Mouse (Mus musculus) neural tube, embryonic 14.5 days (tissue): Measurements from ENCODE around the gene Asic2. TPM values are rescaled to one million over a fixed set of nuclear protein-coding genes. Genes with fewer than 3 reads are reported as not detected.

Experiments
- ATAC-seq: fragments of 200-750 bp; cut with Nextera tagmentation; 2 replicates; pipeline ENCODE4 v1.8.0; 2017; ENCODE audit warnings: low read depth, mild to moderate bottlenecking, moderate TSS enrichment, moderate library complexity
- H3K27ac ChIP-seq: fragments of 300-500 bp; sonication (generic); 2 replicates; pipeline ENCODE4 v1.5.1; 2014; ENCODE audit warnings: low read depth, mild to moderate bottlenecking, control low read depth, low read length, moderate library complexity, mixed read lengths
- H3K27me3 ChIP-seq: fragments of 300-500 bp; sonication (generic); 2 replicates; pipeline ENCODE4 v1.6.1; 2014; ENCODE audit warnings: low read length; ENCODE audit not compliant: control insufficient read depth, insufficient read depth
- H3K36me3 ChIP-seq: fragments of 300-500 bp; sonication (generic); 2 replicates; pipeline ENCODE4 v1.6.1; 2014; ENCODE audit warnings: low read length, mixed read lengths; ENCODE audit not compliant: control insufficient read depth, insufficient read depth
- H3K4me1 ChIP-seq: fragments of 300-500 bp; sonication (generic); 2 replicates; pipeline ENCODE4 v1.6.1; 2014; ENCODE audit warnings: low read length; ENCODE audit not compliant: control insufficient read depth, insufficient read depth
- H3K4me2 ChIP-seq: fragments of 300-500 bp; sonication (generic); 2 replicates; pipeline ENCODE4 v1.6.1; 2014; ENCODE audit warnings: mild to moderate bottlenecking, low read depth, low read length, control low read depth
- H3K4me3 ChIP-seq: fragments of 300-500 bp; sonication (generic); 2 replicates; pipeline ENCODE4 v1.5.1; 2014; ENCODE audit warnings: low read depth, low read length, control low read depth, mixed read lengths
- H3K9ac ChIP-seq: fragments of 300-500 bp; sonication (generic); replicated peaks from 2 replicates; pipeline ENCODE4 v1.6.1; 2014; ENCODE audit warnings: low read depth, mild to moderate bottlenecking, control low read depth, low read length, mixed read lengths
- H3K9me3 ChIP-seq: fragments of 300-500 bp; sonication (generic); 2 replicates; pipeline ENCODE4 v1.6.1; 2016; ENCODE audit warnings: low read length; ENCODE audit not compliant: control insufficient read depth
- WGBS: fragments of 180-500 bp; shearing (Covaris S2); extraction: QIAGEN DNeasy Blood & Tissue Kit; methylation state at CpG from one replicate; pipeline ENCODE4 v1.1.7; 2014; 5-methylcytosine and 5-hydroxymethylcytosine counted together
- polyA plus RNA-seq: library from polyadenylated mRNA; unstranded; fragments of >200 nt; fragmentation: Nextera tagmentation; extraction: Ambion mirVana; gene quantifications from 2 replicates; pipeline ENCODE4 v1.2.1, GENCODE M21; 2014

Asic2 gene
- polyA plus RNA-seq: 12.3 and 16.2 TPM in 2 replicates

- H3K4me2 ChIP-seq: peak within 1 kb of the TSS; percentile 78
- H3K36me3 ChIP-seq: no peaks in the 10 kb centered on the region
- H3K9me3 ChIP-seq: no peaks in the 10 kb centered on the region
- peak within 1 kb of the TSS; percentile 62; the same call in 1 of the 2 replicates for H3K27ac ChIP-seq
- WGBS: under 1% methylated on average over 29 of the region's 29 CpGs
- H3K4me1 ChIP-seq: peaks cover 20% of the 10 kb centered on the region
- ATAC-seq: peak; percentile 48
- H3K4me3 ChIP-seq: peak within 1 kb of the TSS; percentile 42
- H3K27me3 ChIP-seq: peaks cover 5% of the 10 kb centered on the region; the same call in 1 of the 2 replicates
- peak within 1 kb of the TSS; percentile 59 for H3K9ac ChIP-seq
Observed at GRCm38 (mm10) chr11:81968401-81968881, at the start of gene Asic2. TSS of gene Asic2 (minus strand) at chr11:81968457.

- no peaks in the 10 kb centered on the region for H3K9me3 ChIP-seq
- no peak overlapping the region for H3K4me3 ChIP-seq
- no peak overlapping the region for H3K9ac ChIP-seq
- no peaks in the 10 kb centered on the region for H3K36me3 ChIP-seq
- no peaks in the 10 kb centered on the region for H3K4me1 ChIP-seq
- no peak overlapping the region for H3K27ac ChIP-seq
- no peak for ATAC-seq
- 85% methylated on average over 3 of the region's 3 CpGs for WGBS
- no peaks in the 10 kb centered on the region for H3K27me3 ChIP-seq
- H3K4me2 ChIP-seq: no peak overlapping the region
Observed at GRCm38 (mm10) chr11:82016181-82016780, 48.0 kb upstream of the Asic2 start.

- Histone ChIP-seq H3K27me3 (no peaks in the 10 kb centered on the region), H3K4me1 (no peaks in the 10 kb centered on the region), H3K4me3 (no peak overlapping the region), H3K9me3 (no peaks in the 10 kb centered on the region), H3K27ac (no peak overlapping the region), H3K9ac (no peak overlapping the region), H3K36me3 (no peaks in the 10 kb centered on the region), H3K4me2 (no peak overlapping the region)
- 73% methylated on average over 2 of the region's 2 CpGs for WGBS
- no peak for ATAC-seq
Observed at GRCm38 (mm10) chr11:82015066-82015465, 46.8 kb upstream of the Asic2 start.

- H3K4me3 ChIP-seq: no peak overlapping the region
- no peak overlapping the region for H3K27ac ChIP-seq
- no peaks in the 10 kb centered on the region for H3K36me3 ChIP-seq
- no peaks in the 10 kb centered on the region for H3K9me3 ChIP-seq
- H3K27me3 ChIP-seq: no peaks in the 10 kb centered on the region
- no peak overlapping the region for H3K4me2 ChIP-seq
- WGBS: 32% methylated on average over 1 of the region's 1 CpGs
- no peaks in the 10 kb centered on the region for H3K4me1 ChIP-seq
- no peak overlapping the region for H3K9ac ChIP-seq
- ATAC-seq: no peak
Observed at GRCm38 (mm10) chr11:82013756-82014155, 45.5 kb upstream of the Asic2 start.

- Histone ChIP-seq H3K27ac (no peak overlapping the region), H3K9me3 (no peaks in the 10 kb centered on the region), H3K36me3 (no peaks in the 10 kb centered on the region), H3K27me3 (no peaks in the 10 kb centered on the region), H3K4me3 (no peak overlapping the region), H3K4me2 (no peak overlapping the region), H3K4me1 (no peaks in the 10 kb centered on the region), H3K9ac (no peak overlapping the region)
- no peak for ATAC-seq
- WGBS: 64% methylated on average over 8 of the region's 8 CpGs
Observed at GRCm38 (mm10) chr11:82011411-82012193, 43.3 kb upstream of the Asic2 start.

GRCm38 (mm10) chr11:82010115-82010514 is 41.9 kb upstream of the Asic2 start:
- H3K4me3 ChIP-seq: no peak overlapping the region
- H3K36me3 ChIP-seq: no peaks in the 10 kb centered on the region
- WGBS: 93% methylated on average over 3 of the region's 3 CpGs
- no peaks in the 10 kb centered on the region for H3K4me1 ChIP-seq
- no peak overlapping the region for H3K9ac ChIP-seq
- H3K27ac ChIP-seq: no peak overlapping the region
- no peaks in the 10 kb centered on the region for H3K27me3 ChIP-seq
- no peak for ATAC-seq
- no peak overlapping the region for H3K4me2 ChIP-seq
- H3K9me3 ChIP-seq: no peaks in the 10 kb centered on the region

- Histone ChIP-seq H3K4me3 (no peak overlapping the region), H3K27ac (no peak overlapping the region), H3K9ac (no peak overlapping the region), H3K9me3 (no peaks in the 10 kb centered on the region), H3K27me3 (no peaks in the 10 kb centered on the region), H3K4me1 (no peaks in the 10 kb centered on the region), H3K36me3 (no peaks in the 10 kb centered on the region), H3K4me2 (peak overlapping the region; percentile 16; the same call in 1 of the 2 replicates)
- no peak for ATAC-seq
- 51% methylated on average over 12 of the region's 12 CpGs for WGBS
Observed at GRCm38 (mm10) chr11:82006796-82007423, 38.7 kb upstream of the Asic2 start.

GRCm38 (mm10) chr11:82004810-82005209 is 36.6 kb upstream of the Asic2 start:
- Histone ChIP-seq H3K36me3 (no peaks in the 10 kb centered on the region), H3K4me1 (no peaks in the 10 kb centered on the region), H3K4me3 (no peak overlapping the region), H3K9ac (no peak overlapping the region), H3K9me3 (no peaks in the 10 kb centered on the region), H3K27me3 (no peaks in the 10 kb centered on the region), H3K4me2 (no peak overlapping the region), H3K27ac (no peak overlapping the region)
- WGBS: 77% methylated on average over 2 of the region's 2 CpGs
- no peak for ATAC-seq

- H3K27me3 ChIP-seq: no peaks in the 10 kb centered on the region
- H3K4me3 ChIP-seq: no peak overlapping the region
- no peak overlapping the region for H3K9ac ChIP-seq
- WGBS: 60% methylated on average over 5 of the region's 5 CpGs
- H3K36me3 ChIP-seq: no peaks in the 10 kb centered on the region
- no peak overlapping the region for H3K4me2 ChIP-seq
- no peak overlapping the region for H3K27ac ChIP-seq
- no peak for ATAC-seq
- H3K4me1 ChIP-seq: no peaks in the 10 kb centered on the region
- no peaks in the 10 kb centered on the region for H3K9me3 ChIP-seq
Observed at GRCm38 (mm10) chr11:82000581-82000980, 32.3 kb upstream of the Asic2 start.
